Mouse (Mus musculus): ENCODE data around the gene Mynn.

DNA sequence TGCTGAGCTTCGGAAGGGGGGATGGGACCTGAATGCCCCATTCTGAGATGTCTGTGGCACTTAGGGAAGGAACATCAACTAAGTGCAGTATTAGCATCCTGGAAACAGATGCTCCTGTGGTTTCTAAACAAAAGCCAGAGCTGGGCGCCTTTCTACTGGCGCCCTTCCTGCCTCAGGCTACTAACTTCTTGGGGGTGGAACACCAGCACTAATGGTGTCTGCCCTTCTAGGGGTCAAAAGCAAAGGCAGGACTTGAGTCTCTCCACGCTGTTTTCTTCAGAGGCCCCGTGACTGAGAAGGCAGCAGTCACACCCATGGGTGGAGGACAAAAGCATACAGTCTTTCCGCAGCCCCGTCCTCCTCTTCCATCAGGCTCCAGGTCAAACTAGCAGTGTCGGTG lies 44.9 kb downstream of the Mynn start:
- TF ChIP-seq FLI1 (IDR thresholded peaks at IDR 0.05; ENCODE audit: low read length) = no peak
- TF ChIP-seq GATA1 (IDR thresholded peaks at IDR 0.05; ENCODE audit: borderline replicate concordance, low read length) = no peak
